In genomic region chr5:31562036-31562666, GRCm38 (mm10) we compare ENCODE assay signal across 9 mouse cellular contexts. TPM values are rescaled to one million over a fixed set of nuclear protein-coding genes. Genes with fewer than 3 reads are reported as not detected.
DNase-seq lines count a peak whose midpoint lies in the region; ATAC-seq and TF ChIP-seq lines count a peak whose summit lies in the region.
"Had no signal": no experiment of that assay in that cellular context is flagged by ENCODE, and none has a peak within 500 bp of the region (broad histone marks: within the 10 kb centered on the region; RNA-seq: fewer than 3 reads in every experiment).

No protein-coding gene starts in this region.

- ATAC-seq in heart, embryonic 12.5 days (ENCODE audit: insufficient number of reproducible peaks, low FRiP score) = no peak
- ATAC-seq in intestine, postnatal 0 days = no peak

- WGBS in heart, embryonic 12.5 days = 86% methylated on average over 7 of the region's 7 CpGs
- 70% methylated on average over 7 of the region's 7 CpGs for WGBS in intestine, postnatal 0 days

- H3K9me3 ChIP-seq in heart, embryonic 12.5 days (replicated peaks) = no peaks in the 10 kb centered on the region
- no peaks in the 10 kb centered on the region for H3K9me3 ChIP-seq in intestine, postnatal 0 days (ENCODE audit: control insufficient read depth)
- H3K9me3 ChIP-seq: embryonic facial prominence, embryonic 13.5 days had no signal

- H3K4me3 ChIP-seq in heart, embryonic 12.5 days = no peak overlapping the region
- H3K4me3 ChIP-seq in intestine, postnatal 0 days (ENCODE audit: low read depth, low read length) = no peak overlapping the region
- H3K4me3 ChIP-seq: embryonic facial prominence, embryonic 13.5 days had no signal

- no peak overlapping the region for H3K4me2 ChIP-seq in heart, embryonic 12.5 days
- no peak overlapping the region for H3K4me2 ChIP-seq in intestine, postnatal 0 days (replicated peaks; ENCODE audit: low read depth)
- H3K4me2 ChIP-seq: embryonic facial prominence, embryonic 13.5 days had no signal

- H3K27ac ChIP-seq in heart, embryonic 12.5 days (ENCODE audit: poor library complexity, severe bottlenecking) = no peak overlapping the region
- no peak overlapping the region for H3K27ac ChIP-seq in intestine, postnatal 0 days (ENCODE audit: low read depth, low read length)

- DNase-seq in heart, adult 18-20 months = peak; percentile 53 to 78
- peak; percentile 70 to 75 for DNase-seq in heart, adult 9 months (ENCODE audit: low spot score in 2 of 2)
- peak; percentile 73 to 86 for DNase-seq in layer of hippocampus, adult 18-20 months (ENCODE audit: low spot score in 2 of 2)
- DNase-seq in right cerebral cortex, adult 2 months (ENCODE audit: low spot score in 2 of 2) = peak; percentile 68 to 71
- DNase-seq in adipocyte (ENCODE audit: low spot score) = no peak
- no peak for DNase-seq in urinary bladder, postnatal 4 days (ENCODE audit: low spot score in 2 of 2)

- H3K27me3 ChIP-seq in heart, embryonic 12.5 days (replicated peaks) = no peaks in the 10 kb centered on the region
- no peaks in the 10 kb centered on the region for H3K27me3 ChIP-seq in intestine, postnatal 0 days (replicated peaks; ENCODE audit: control insufficient read depth, insufficient read depth, low read length)
- H3K27me3 ChIP-seq: embryonic facial prominence, embryonic 13.5 days had no signal

- TF ChIP-seq CTCF in intestine, postnatal 0 days (IDR thresholded peaks at IDR 0.05; ENCODE audit: low read depth) = no peak

- peaks cover 24% of the 10 kb centered on the region for H3K36me3 ChIP-seq in heart, embryonic 12.5 days
- peaks cover 18% of the 10 kb centered on the region for H3K36me3 ChIP-seq in intestine, postnatal 0 days (ENCODE audit: control insufficient read depth, insufficient read depth)

- H3K9ac ChIP-seq in heart, embryonic 12.5 days = no peak overlapping the region
- H3K9ac ChIP-seq in intestine, postnatal 0 days (ENCODE audit: low read depth, low read length) = no peak overlapping the region
- H3K9ac ChIP-seq: embryonic facial prominence, embryonic 13.5 days had no signal

- H3K4me1 ChIP-seq in heart, embryonic 12.5 days (replicated peaks) = peaks cover 18% of the 10 kb centered on the region
- H3K4me1 ChIP-seq in intestine, postnatal 0 days (replicated peaks; ENCODE audit: control insufficient read depth, insufficient read depth, low read length) = no peaks in the 10 kb centered on the region; the same call in 1 of the 2 replicates

RNA-seq across cellular contexts. Expression of gene Supt7l, which starts 34.5 kb away (rescaled TPM):
- total RNA-seq in heart, adult 18-20 months (2021) = 10 to 100 TPM; 13.0 to 13.9 TPM
- 18.2 and 20.4 TPM in 2 replicates for polyA plus RNA-seq in heart, embryonic 12.5 days (2016; fragmentation: Nextera tagmentation; extraction: Ambion mirVana)
- total RNA-seq in layer of hippocampus, adult 18-20 months (2021) = 10 to 100 TPM; 17.8 to 19.8 TPM
- 7.3 and 8.1 TPM in 2 replicates for polyA plus RNA-seq in intestine, postnatal 0 days (2015; fragmentation: Nextera tagmentation; extraction: Ambion mirVana)

RNA-seq across cellular contexts. Expression of gene Mrpl33, which starts 34.6 kb away (rescaled TPM):
- 100 to 1,000 TPM; 322 to 333 TPM for total RNA-seq in heart, adult 18-20 months (2021)
- 372 TPM in 2 replicates for polyA plus RNA-seq in heart, embryonic 12.5 days (2016; fragmentation: Nextera tagmentation; extraction: Ambion mirVana)
- total RNA-seq in layer of hippocampus, adult 18-20 months (2021) = 10 to 100 TPM; 84.8 to 90.4 TPM
- polyA plus RNA-seq in intestine, postnatal 0 days (2015; fragmentation: Nextera tagmentation; extraction: Ambion mirVana) = 337 and 357 TPM in 2 replicates

RNA-seq across cellular contexts. Expression of gene Slc4a1ap, which starts 35.4 kb away (rescaled TPM):
- total RNA-seq in heart, adult 18-20 months (2021) = 10 to 100 TPM; 20.8 to 21.7 TPM
- polyA plus RNA-seq in heart, embryonic 12.5 days (2016; fragmentation: Nextera tagmentation; extraction: Ambion mirVana) = 24.3 and 24.8 TPM in 2 replicates
- total RNA-seq in layer of hippocampus, adult 18-20 months (2021) = 10 to 100 TPM; 51.3 to 54.7 TPM
- polyA plus RNA-seq in intestine, postnatal 0 days (2015; fragmentation: Nextera tagmentation; extraction: Ambion mirVana) = 13.6 and 15.5 TPM in 2 replicates

Comparison
In these comparisons a context has a peak if more than half of its experiments do, and no peak if none do; other contexts are left out.
1. DNase-seq: peak in heart, adult 18-20 months (2 of 2), heart, adult 9 months (2 of 2), layer of hippocampus, adult 18-20 months (2 of 2) and right cerebral cortex, adult 2 months (2 of 2); none in adipocyte (single experiment) and urinary bladder, postnatal 4 days (0 of 2).